Mouse (Mus musculus) kidney, embryonic 16.5 days (tissue): ENCODE measurements at regions not wholly inside any gene's neighbourhood (a gene's known extent, or its start where the extent isn't known, plus 50 kb on each side); places are given as distances from the start of the nearest gene placed in this dataset.

Experiments
- ATAC-seq: fragments of 200-750 bp; cut with Nextera tagmentation; 2 replicates; pipeline ENCODE4 v1.8.0; 2017; ENCODE audit warnings: moderate TSS enrichment; ENCODE audit not compliant: low FRiP score, low TSS enrichment
- H3K27ac ChIP-seq: fragments of 300-500 bp; sonication (generic); 2 replicates; pipeline ENCODE4 v1.5.1; 2014; ENCODE audit warnings: low read length
- H3K27me3 ChIP-seq: fragments of 300-500 bp; sonication (generic); 2 replicates; pipeline ENCODE4 v1.6.1; 2014; ENCODE audit warnings: low read length, control low read depth, mixed read lengths; ENCODE audit not compliant: insufficient read depth
- H3K36me3 ChIP-seq: fragments of 300-500 bp; sonication (generic); 2 replicates; pipeline ENCODE4 v1.6.1; 2014; ENCODE audit warnings: low read length, control low read depth, mixed read lengths; ENCODE audit not compliant: insufficient read depth
- H3K4me1 ChIP-seq: fragments of 300-500 bp; sonication (generic); 2 replicates; pipeline ENCODE4 v1.6.1; 2014; ENCODE audit warnings: low read length, control low read depth, mixed read lengths; ENCODE audit not compliant: insufficient read depth
- H3K4me2 ChIP-seq: fragments of 300-500 bp; sonication (generic); replicated peaks from 2 replicates; pipeline ENCODE4 v1.6.1; 2014; ENCODE audit warnings: low read depth, low read length
- H3K4me3 ChIP-seq: fragments of 300-500 bp; sonication (generic); 2 replicates; pipeline ENCODE4 v1.5.1; 2014; ENCODE audit warnings: mild to moderate bottlenecking, low read length
- H3K9ac ChIP-seq: fragments of 300-500 bp; sonication (generic); replicated peaks from 2 replicates; pipeline ENCODE4 v1.6.1; 2014; ENCODE audit warnings: low read length
- H3K9me3 ChIP-seq: fragments of 300-500 bp; sonication (generic); 2 replicates; pipeline ENCODE4 v1.6.1; 2016; ENCODE audit warnings: low read length, control low read depth
- WGBS: fragments of 180-500 bp; shearing (Covaris S2); extraction: QIAGEN DNeasy Blood & Tissue Kit; methylation state at CpG from one replicate; pipeline ENCODE4 v1.1.7; 2014; 5-methylcytosine and 5-hydroxymethylcytosine counted together

DNA sequence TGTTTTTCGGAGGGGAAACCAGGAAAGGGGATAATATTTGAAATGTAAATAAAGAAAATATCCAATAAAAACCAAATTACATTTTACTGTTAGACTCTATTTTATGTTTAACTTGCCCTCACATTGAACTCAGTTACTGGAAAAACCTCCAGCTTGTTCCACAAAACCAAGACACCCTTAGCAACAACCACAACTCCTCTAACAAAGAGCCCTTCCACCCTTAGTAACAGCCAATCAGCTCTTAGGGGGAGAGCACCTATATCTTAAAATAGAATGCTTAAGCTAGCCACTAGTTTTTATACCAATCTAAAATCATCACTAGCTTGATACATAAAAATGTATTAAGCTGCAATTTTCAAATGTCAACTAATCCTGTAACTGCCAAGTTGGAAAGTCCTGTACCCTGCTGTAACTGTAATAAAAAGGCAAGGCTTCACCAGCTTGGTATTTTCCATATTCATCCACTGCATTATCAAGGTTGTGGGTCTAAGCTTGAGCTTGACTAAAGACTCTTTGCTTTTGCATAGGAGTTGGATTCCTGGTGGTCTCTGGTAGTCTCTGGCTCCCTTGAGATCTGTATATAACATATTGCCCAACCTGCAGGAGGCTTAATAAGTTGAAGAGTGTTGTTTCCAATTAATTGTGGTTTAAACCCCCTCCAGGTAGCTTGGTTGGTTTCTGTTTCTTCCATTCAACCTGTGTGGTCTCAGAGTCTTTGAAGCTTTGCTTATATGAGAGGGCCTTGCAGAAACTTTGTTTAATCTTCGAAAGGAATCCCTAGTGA is 566.4 kb downstream of the Sema5a start:
- Histone ChIP-seq H3K4me1 (no peaks in the 10 kb centered on the region), H3K27me3 (no peaks in the 10 kb centered on the region), H3K9me3 (no peaks in the 10 kb centered on the region), H3K27ac (no peak overlapping the region), H3K9ac (no peak overlapping the region), H3K4me3 (no peak overlapping the region), H3K36me3 (no peaks in the 10 kb centered on the region), H3K4me2 (no peak overlapping the region)
- WGBS = 80% methylated on average over 2 of the region's 2 CpGs
- ATAC-seq = no peak

DNA sequence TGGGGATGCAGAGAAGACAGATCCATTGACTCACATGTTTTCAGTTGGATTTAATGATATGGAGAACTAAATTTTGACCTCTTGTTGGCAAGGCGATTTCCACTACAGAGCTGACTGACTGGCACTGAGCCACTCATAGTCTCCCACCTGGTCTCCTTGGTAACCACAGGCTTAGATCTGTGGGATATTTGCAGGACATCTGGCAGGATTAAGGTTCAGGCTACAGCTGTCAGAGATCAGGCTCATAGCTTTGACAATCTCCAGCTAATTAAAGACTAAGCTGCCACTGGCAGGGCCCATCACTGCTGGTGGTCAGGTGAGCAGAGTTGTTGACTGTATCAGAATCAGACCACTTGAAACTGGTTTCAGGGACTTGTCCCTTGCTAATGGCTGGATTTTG is 595.4 kb downstream of the Sema5a start:
- Histone ChIP-seq H3K9me3 (no peaks in the 10 kb centered on the region), H3K27me3 (no peaks in the 10 kb centered on the region), H3K36me3 (no peaks in the 10 kb centered on the region), H3K4me1 (no peaks in the 10 kb centered on the region), H3K27ac (no peak overlapping the region), H3K4me2 (no peak overlapping the region), H3K9ac (no peak overlapping the region), H3K4me3 (no peak overlapping the region)
- no peak for ATAC-seq
- 79% methylated on average over 1 of the region's 1 CpGs for WGBS
